Mouse (Mus musculus) T-helper 2 cell (primary cell): ENCODE measurements around the gene Lrrc30.

Source experiments
- in situ Hi-C: fragments of 300-600 bp; cut with MboI, MseI; formaldehyde crosslinking; loops from one replicate; pipeline ENCODE4 v1.15.1; 2025; ENCODE audit warnings: high pct_unique_total_duplicates

Gene Lrrc30

DNA sequence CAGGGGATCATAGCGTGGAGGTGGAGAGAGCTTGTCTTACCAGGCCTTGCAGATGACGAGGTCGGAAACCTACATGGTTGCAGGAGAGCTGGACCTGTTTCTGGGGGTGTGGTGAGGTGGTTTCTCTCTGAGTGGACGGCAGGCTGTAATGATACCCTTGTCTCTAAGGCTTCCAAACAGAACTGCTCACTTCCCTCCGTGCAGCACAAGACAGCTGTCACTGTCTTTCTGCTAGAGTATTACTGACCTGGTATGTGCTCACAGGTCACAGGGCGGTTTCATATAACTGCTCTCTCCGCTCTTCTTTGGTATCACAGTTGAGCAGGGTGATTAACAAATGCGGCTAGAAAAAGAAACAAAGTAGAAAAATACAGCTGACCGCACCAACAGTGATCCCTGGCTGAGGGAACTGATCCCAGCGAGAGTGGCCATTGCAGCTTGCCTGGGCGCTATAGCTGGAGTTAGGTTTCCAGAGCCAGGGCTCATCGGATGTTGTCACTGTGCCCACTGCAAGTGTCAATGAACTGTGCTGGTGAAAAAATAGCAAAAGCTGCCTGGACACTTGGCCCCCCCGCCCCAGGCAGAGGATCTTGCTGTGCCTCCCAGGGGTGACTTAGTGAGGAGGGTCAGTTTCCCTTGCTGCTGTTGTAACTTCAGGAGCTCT, at the start of gene Lrrc30:
Gene Lrrc30, minus strand, starts transcription at position 48 of the 664 bp plus-strand sequence.
- in situ Hi-C loops, result no loop called here

DNA sequence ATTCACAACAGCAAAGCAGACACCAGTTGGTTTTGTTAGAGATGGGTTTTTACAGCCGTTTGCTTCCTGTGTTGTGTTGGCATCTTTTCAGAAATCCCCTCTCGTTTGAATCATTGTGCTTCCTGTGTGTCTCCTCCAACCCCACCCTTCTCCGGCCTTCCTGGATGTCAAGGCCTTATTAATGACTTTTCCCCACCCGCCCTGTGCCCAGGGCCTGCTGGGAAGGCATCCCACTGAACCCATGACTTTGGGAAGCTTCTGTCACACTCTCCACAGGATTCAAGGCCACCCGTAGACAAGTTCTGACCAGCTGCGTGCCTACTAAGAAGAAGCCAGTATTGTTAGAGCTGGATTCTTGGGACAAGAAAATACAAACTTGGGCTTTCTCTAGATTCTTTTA, 48.6 kb upstream of the Lrrc30 start:
- in situ Hi-C loops, result no loop called here

DNA sequence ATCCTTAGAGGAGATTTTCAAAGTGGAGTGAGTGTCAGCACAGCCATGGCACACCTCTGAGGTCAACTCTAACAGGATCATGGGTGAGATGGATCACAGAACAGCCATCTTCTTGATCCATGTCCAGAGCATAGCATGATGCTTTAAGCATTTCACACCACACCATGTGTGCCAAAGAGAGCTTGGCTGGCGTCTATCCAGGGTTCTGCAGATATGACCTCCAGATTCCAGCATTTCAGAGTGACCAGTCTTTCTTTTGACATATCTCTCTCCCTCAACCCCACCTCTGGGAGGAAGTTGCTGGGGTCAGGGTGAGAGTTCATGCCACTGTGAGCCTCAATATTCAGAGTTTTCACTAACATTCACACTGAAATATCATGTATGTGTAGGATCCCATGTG, 46.1 kb upstream of the Lrrc30 start:
- in situ Hi-C loops, result no loop called here

DNA sequence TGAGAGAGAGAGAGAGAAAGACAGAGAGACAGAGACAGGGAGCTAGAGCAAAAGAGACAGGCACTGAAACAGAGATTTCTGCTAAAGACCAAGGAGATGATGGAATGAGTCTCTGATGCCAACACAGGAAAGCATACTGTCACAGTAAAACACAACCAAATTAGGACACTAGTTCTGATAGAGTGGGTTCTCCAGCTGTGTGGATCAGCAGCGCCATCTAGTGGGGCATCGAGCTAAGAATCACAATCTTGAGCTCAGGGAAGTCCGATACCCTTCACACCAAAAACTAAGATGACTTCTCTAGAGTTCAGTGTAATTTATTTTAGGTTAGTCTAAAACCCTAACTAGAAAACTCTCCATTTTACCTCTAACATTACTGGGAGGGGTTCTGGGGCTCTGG, 35.5 kb upstream of the Lrrc30 start:
- in situ Hi-C loops, result no loop called here

DNA sequence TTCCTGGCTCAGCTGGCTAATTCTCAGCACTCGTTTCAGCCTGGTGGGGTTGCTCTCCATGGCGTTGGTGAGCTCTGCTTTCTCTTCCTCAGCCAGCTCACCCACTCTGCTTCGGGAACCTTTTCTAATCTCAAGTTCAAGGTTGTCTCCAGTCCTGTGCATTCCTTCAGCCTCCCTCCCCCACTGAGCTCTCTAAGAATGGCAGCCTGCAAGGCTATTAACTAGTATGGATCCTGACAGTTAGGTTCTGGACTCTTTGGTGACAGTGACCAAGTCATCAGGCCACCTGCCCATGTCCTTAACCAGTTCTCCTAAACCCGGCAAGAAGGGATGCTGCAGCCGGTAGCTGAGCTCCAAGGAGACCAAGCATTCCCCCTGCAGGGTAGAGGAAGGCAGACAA, 34.5 kb upstream of the Lrrc30 start:
- in situ Hi-C loops, result no loop called here

DNA sequence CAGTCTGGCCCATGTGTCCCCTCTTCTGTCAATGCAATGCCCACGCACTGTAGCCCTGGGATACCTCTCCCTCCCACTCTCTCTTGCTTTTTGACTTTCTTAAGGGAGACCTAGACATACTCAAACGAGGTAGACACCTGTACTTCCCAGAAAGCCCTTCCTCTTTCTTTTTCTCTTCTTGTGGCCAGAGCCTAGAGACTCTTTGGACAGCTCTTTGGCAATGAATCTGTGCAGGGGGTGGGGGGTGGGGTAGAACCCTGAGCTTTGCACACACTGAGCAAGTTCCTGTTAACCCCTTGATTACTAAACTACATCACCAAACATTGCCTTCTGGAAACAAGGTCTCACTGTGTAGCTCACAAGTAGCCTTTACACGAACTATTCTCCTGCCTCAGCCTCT, 31.8 kb upstream of the Lrrc30 start:
- in situ Hi-C loops, result no loop called here

DNA sequence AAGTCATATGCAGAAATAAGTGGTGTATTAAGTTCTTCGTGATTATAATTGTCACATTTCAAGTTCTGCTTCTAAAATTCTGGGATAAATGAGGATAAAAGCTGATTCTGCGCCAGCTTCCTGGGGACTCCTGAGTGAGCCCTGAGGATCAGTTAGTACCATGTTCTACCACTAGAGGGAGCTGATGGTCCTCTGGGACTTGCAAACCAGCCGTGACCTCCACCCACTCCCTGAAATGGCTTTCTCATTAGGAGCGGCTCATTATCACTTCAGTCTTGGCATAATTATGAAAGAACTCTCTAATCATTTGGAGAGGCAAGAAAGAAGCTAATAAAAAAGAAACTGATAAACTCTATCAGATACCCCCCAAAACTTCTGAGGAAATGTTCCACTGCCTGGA, 19.0 kb upstream of the Lrrc30 start:
- in situ Hi-C loops, result no loop called here

DNA sequence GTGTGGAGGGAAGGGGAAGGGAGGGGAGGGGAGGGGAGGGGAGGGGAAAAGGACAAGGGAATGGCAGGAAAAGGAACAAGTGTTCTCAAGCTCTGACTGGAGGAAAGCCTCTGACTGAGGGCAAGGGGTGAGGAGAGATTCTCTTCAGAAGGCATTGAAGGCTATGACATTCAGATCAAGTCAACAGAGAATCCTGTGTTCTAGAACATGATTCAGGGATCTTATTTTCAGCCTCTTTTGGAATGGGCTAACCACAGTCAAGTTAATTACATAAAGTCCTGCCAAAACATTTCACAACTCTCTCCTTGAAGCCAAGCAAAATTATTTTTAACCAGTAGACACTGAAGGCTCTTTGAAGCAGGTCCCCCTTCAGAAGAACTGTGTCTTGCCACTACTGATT, 9.1 kb upstream of the Lrrc30 start:
- in situ Hi-C loops, result no loop called here

DNA sequence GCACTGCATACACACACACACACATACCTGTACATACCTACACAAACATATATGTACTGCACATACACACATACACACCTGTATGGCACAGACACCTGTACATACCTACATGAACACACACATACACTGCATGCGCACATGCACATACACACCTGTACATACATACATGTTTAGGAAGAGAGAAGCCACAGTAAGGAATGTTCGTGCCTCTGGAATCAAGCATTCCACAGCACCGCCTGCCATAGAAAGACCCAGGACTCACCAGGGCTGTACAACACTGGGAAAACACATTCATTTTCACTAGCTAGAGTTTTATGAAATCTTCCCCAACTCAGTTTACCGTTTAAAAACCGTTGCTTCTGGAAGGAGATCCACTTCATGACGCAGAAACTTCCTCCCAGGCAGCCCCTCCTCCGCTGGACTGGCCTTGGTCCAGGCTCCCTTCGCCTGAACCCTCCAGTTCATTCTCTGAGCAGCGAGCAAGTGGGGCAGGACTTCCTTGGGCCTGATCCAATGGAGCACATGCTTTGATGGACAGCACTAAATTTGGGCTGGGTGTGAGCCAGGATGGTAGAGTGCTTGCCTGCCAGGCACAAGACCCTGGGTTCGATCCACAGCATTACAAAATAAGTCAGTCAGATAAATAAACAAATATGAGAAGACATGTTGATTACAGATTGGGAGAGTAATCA, 5.7 kb upstream of the Lrrc30 start:
- in situ Hi-C loops, result no loop called here

DNA sequence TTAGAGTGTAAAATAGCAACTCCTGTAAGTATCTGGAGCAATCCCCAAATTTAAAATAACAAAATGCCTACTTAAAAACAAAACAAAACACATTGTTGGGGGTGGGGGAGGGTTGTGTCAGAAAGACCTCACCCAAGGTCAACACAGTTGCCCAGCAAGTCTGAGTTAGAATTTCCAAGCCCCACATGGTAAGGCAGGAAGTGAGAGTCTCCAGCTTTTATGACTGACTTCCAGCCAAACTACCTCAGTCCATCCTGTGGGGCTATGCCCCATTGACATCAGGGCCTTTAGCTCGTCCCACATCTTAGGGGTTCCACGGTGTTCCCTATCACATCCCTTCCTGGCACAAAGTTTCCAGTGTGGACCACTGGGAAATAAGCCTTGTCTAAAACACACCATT, 4.4 kb upstream of the Lrrc30 start:
- in situ Hi-C loops, result no loop called here

DNA sequence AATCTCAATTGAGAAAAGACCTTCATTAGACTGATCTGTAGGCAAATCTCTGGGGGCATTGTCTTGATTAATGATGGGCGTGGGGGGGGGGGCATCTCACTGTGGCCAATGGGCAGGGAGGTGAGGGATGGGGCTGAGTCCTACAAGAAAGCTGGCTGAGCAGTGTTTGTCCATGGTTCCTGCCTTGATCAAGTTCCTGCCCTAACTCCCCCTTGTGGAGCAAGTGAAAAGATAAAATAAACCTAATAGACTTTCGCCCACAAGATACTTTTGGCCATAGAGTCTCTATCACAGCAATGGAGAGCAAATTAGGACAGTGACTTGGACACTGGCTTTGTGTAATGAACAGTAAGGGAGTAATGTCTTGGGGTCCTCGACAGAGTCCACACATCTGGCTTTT, 3.8 kb upstream of the Lrrc30 start:
- in situ Hi-C loops, result no loop called here

DNA sequence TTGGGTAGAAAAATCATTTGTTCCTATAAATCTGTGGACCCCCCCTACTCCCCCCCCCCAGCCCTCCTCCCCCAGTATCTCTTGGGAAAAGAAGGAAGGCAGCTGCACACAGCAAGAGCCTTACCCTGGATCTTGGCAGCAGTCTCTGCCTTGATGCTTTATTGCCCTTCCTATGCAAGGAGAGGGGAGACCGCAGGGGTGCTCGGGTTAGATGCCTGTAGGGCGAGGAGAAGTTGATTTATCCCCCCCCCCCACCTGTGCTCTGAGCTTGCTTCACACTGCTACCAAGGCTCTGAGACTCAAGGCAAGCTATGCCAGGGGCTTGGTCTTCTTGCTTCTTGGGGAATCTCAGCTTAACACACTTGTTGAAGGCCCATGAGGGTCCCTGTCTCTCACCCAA, 2.8 kb downstream of the Lrrc30 start:
- in situ Hi-C loops, result no loop called here

DNA sequence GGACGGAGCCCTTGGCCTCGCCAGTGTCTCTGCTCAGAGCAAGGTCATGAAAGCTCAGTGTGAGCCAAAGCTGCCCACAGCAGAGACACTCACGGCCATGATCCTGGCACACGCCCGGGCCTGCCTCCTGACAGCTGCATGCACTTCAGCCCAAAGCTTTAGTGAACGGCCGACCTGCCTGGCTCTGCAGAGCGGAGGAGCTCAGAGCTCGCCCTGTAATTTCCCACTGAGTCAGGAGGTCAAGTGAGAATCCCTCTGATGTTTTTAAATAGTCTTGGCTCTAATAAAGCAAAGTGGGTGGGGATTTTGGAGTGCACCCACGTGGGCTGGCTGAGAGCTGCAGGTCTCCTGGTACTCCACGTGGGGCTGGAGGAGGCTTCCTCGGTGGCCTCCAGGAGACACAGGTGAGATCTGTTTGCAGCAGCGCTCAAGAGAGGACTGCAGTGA, 3.3 kb downstream of the Lrrc30 start:
- in situ Hi-C loops, result no loop called here

DNA sequence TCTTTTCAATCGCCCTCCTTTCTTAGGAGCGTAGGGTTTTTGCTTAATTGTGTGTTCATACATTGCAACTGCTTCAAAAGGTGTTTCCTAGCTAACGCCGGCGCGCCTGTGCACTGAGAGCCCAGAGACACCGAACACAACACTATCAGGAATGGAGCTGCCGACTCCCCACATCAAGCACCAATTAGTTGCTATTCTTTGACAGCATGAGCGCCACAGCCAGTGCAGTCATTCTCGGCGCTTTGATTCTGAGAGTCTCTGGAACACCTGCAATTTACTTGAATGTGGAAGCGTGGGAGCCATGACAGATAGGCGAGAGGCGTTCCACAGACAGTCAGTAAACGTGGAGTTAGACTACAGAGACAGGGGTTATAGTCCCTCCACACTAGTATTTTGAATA, 4.0 kb downstream of the Lrrc30 start:
- in situ Hi-C loops, result no loop called here

DNA sequence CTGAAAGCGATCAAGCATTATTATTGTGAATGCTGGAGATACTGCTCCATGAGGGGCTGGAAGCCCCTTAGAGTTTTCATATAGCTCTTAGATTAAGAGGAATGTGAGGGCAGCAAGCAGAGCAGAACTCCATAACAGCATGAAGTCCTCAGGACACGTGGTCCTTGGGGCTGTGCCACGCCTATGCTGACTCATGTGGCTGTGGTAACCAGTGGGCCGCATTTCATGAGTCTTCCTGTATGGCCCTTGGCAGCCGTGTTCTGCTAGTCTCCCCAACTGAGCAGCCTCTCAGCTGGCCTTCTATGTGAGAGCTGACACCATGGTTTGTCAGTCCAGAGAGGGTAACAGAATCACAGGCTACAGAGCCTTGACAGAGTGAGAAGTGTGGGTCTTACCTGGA, 7.1 kb downstream of the Lrrc30 start:
- in situ Hi-C loops, result no loop called here

DNA sequence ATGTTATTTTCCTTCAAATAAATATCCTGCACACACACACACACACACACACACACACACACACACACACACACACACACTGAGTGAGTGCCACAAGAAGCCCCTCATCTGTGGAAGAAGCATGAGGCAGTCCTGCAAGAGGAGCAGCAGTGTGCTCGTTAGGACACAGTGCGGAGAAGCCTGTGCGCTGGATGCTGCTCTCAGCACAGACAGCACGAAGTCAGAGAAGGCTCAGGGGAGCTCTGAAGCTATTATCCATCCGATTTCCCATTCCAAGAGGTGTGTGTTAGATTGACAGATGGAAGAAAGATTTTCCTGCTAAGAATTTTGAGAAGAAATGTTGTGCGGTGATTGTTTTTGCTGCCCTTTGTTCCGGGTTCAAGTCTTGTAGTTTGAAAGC, 13.5 kb downstream of the Lrrc30 start:
- in situ Hi-C loops, result no loop called here

DNA sequence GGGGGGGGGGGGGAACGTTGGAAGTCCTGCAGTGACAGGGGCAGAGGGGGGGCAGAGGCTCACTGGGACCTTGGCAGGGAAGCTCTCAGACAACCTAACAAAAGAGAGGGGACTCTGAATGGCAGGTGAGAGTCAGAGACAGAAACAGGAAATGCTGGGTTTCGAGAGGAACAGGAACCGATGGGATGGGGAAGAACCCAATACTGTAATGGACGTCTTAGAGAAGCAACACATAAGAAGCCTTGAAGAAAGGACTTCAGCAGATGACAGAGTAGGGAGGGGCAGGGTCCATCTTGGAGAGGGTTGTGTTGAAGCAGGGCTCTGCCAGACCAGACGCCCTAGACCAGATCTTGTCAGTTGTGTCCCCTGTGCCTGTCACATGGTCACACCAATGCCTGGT, 18.1 kb downstream of the Lrrc30 start:
- in situ Hi-C loops, result no loop called here

DNA sequence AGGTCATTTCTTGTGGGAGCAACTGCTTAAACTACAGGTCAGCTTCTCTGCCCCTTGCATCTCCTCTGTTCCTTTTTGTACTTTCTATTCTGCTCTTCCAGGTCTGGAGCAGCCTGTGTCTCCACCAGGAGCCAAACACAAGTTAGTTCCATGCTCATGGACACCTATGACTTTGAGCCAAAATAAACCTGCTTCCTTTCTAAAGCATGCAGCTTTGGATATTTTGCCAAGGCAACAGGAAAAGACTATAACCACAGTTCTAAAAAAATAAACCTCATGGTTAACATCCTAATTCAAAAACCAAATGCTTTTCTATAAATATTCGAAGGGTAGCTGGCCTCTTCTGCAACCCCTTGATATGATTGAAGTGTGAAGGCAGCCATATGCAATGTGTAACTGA, 19.9 kb downstream of the Lrrc30 start:
- in situ Hi-C loops, result no loop called here

DNA sequence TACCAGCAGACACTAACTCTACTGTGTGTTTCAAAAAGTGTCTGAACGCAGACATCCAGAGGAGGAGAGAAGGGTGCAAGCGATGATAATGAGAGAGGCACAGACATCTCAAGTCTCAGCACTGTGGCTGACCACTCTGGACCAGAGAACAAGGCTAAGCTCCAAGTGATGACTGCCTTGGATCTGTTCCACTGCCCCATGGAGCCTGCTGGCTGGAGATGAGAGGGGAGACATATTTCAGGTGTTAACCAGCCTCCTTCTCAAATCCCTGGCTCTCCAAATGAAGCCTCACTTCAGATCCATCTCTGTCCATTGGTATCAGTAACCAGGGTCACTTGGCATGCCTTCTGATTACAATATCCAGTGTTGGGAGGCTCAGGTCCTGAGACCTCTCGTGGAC, 20.4 kb downstream of the Lrrc30 start:
- in situ Hi-C loops, result no loop called here

DNA sequence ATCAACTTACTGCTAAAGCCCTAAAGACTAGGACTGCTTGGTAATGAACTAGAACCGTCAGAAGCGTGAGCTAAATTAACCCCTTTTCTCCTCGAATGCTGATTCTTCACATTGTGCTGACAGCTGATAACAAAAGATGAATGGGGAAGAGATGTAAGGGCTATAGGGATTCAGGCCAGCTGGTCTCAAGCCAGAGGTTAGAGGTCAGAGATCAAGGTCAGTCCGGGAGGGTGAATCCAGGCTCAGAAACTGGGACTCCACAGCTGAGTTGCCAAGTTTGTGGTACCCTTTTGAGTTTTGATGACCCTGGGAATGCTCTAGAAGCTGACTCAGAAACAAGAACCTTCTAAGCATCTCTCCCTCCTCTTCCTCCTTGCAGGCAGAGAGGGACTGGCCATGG, 28.1 kb downstream of the Lrrc30 start:
- in situ Hi-C loops, result no loop called here

DNA sequence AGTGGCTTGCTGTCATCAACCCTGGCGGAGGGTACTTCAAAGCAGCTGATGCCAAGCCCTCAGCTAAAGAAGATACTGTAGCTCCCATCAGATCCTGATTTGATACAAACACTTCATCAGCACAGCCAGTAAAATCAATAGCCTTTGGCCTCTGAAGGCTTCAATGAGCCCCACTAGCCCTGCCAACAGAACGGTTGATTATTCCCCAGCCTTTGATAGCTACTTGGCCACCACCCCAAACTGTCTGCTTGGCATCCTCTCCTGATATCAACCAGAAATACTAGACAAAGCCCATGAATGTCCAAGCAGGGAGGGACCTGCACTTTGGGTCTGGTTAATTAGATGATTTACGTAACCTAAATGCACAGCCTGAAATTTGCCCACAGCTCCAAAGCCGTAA, 30.0 kb downstream of the Lrrc30 start:
- in situ Hi-C loops, result no loop called here

DNA sequence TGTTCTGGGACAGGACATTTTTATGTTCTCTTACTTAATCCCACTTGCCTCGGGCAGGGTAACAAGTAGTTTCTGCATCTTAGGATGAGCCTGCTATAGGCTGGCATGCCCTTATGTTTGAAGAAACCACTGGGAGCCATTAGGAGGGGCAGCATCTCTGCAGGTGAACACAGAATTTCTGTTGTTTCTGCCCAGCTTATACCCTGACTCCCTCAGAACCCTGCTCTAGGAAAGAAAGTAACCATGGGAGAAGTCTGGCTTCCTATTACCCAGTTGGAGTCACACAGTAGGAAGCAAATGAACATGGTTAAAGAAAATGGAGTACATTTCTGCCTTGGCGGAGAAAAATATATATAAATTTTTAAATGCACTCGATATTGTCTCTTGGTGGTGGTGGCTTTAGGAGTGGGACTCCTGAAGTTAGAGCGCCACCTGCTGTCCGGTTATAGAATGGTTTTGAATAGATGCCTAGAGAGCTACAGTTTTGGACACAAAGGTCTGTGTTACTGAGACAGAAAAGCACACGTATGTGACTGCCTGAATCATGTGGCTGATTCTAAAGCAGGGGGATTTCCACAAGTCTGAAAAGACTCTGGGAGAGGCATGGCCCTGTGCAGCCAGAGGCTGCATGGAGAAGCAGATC, 47.5 kb downstream of the Lrrc30 start:
- in situ Hi-C loops, result no loop called here

DNA sequence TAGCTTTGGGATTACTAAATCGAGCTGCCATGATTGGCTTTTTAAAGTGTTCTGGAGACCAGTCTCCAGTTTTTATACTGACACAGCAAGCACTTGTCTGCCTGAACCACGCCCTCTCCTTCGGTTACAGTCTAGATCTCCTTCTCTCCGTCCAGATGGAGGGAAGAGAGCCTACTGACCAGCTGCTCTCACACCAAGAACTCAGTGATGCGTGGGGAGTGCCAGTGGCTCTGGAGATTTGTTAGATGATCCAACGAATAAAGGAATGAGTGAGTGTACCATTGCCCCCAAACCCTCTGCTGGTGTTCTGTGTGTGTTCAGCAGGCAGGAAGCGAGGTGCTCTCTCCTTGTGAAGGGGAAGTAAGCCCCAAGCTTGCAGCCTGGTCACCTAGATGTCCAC, 48.0 kb downstream of the Lrrc30 start:
- in situ Hi-C loops, result no loop called here
